Mouse (Mus musculus) E14TG2a.4 (cell line): ENCODE measurements around the gene Tmem243.

Experiments used
- CTCF ChIP-seq: conservative IDR thresholded peaks from 2 replicates; pipeline ENCODE4 v1.5.1; 2014; ENCODE audit warnings: low read length
- NANOG ChIP-seq: IDR thresholded peaks from 2 replicates; pipeline ENCODE4 v1.6.1; 2014; ENCODE audit warnings: borderline replicate concordance, low read length, mixed read lengths
- POU5F1 ChIP-seq: IDR thresholded peaks from 2 replicates; pipeline ENCODE4 v1.6.1; 2014; ENCODE audit warnings: low read length, borderline replicate concordance

DNA sequence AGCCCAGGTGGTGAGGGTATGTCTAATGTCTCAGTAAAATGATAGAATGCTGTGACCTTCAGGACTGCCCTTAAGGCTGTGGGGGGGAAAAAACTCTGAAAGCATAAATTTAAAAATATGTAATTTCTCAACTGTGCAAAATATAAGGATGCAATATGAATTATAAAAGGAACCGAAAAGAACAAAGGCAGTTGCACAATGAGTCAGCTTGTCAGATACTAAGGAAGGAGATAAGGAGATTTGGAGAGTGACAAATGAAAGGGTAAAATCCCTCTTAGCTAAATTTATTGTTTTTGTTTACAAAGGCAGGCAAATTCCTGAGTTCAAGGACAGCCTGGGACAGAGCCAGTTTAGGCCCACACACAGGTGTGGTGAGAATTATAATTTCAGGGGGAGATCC is 36.3 kb upstream of the Tmem243 start:
- TF ChIP-seq CTCF (no peak), NANOG (no peak), POU5F1 (no peak)
